Mouse (Mus musculus): Measurements from ENCODE around the gene Cdkn1a. TPM values are rescaled to one million over a fixed set of nuclear protein-coding genes. Genes with fewer than 3 reads are reported as not detected.

The Cdkn1a gene
- polyA plus RNA-seq, 1 experiment from 2014 or later, result 52.0 TPM

DNA sequence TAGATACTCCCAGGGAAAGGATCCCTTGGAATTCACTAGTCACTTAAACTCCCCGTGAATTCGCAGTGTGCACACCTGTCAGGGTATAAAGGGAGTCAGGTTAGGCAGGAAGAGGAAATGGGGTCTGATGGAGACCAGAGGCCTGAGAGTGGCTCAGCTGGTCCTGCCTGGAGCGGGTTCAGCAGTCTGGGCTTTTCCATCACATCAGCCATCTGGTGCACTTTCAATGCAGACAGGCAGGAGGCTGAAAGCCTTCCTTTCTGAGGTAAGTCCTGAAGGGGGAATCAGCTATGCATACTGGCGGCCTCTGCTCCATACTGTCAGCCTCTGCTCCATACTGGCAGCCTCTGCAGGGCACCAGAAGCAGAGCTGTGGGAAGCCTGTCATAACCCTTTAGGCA, 3.9 kb upstream of the Cdkn1a start:
- ATAC-seq, result no peak
- Histone ChIP-seq H3K9me3 (ENCODE audit: control insufficient read depth, low read length) (no peaks in the 10 kb centered on the region), H3K36me3 (ENCODE audit: control insufficient read depth, insufficient read depth) (no peaks in the 10 kb centered on the region), H3K4me1 (replicated peaks; ENCODE audit: control insufficient read depth, insufficient read depth, low read length) (peaks cover 2% of the 10 kb centered on the region; the same call in 1 of the 2 replicates), H3K27me3 (replicated peaks; ENCODE audit: control insufficient read depth, insufficient read depth, low read length) (0 out of 2 replicates have a peak, but pooled peaks cover 5% of the 10 kb centered on the region), H3K27ac (ENCODE audit: low read length) (no peak overlapping the region), H3K4me2 (ENCODE audit: low read length) (no peak overlapping the region), H3K4me3 (replicated peaks; ENCODE audit: low read length) (no peak overlapping the region), H3K9ac (replicated peaks; ENCODE audit: low read depth, low read length) (no peak overlapping the region)
- 68% methylated on average over 4 of the region's 4 CpGs for whole genome bisulfite sequencing

DNA sequence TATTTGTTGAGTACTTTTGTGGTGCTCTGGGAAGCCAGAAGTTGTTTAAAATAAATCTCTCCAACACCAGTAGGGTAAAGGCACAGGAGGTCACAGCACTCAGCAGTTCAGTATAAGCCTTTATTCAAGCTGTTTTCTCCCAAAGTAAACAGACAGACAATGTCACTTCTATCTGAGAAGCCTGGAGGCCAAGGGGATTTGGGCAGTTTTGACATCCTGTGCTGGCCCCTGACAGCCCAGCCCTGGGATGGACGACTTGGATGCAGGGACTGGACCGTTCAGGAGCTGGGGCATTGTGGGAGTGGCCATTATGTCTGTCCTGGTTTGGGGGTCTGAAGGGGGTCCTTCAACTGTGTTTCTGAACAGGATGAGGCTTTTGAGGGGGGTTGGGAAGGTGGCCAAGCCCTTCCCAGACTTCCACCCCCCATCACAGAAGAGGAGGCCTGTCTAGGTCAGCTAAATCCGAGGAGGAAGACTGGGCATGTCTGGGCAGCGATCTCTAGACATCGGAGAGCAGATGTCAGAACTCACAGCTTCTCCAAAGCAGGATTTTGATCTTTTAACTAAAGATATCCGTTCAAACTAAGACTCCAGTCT, 670 bp downstream of the Cdkn1a start:
- Histone ChIP-seq H3K4me1 (replicated peaks; ENCODE audit: control insufficient read depth, insufficient read depth, low read length) (peaks cover 23% of the 10 kb centered on the region), H3K27me3 (replicated peaks; ENCODE audit: control insufficient read depth, insufficient read depth, low read length) (peaks cover 5% of the 10 kb centered on the region; the same call in 1 of the 2 replicates), H3K27ac (ENCODE audit: low read length) (no peak overlapping the region), H3K9ac (replicated peaks; ENCODE audit: low read depth, low read length) (no peak overlapping the region), H3K9me3 (ENCODE audit: control insufficient read depth, low read length) (no peaks in the 10 kb centered on the region), H3K36me3 (ENCODE audit: control insufficient read depth, insufficient read depth) (no peaks in the 10 kb centered on the region), H3K4me3 (replicated peaks; ENCODE audit: low read length) (no peak overlapping the region), H3K4me2 (ENCODE audit: low read length) (no peak overlapping the region)
- ATAC-seq, result no peak
- WGBS, result 52% methylated on average over 6 of the region's 6 CpGs

- Histone ChIP-seq H3K9me3 (ENCODE audit: control insufficient read depth, low read length) (no peaks in the 10 kb centered on the region), H3K36me3 (ENCODE audit: control insufficient read depth, insufficient read depth) (no peaks in the 10 kb centered on the region), H3K27ac (ENCODE audit: low read length) (no peak overlapping the region), H3K4me1 (replicated peaks; ENCODE audit: control insufficient read depth, insufficient read depth, low read length) (peaks cover 23% of the 10 kb centered on the region), H3K27me3 (replicated peaks; ENCODE audit: control insufficient read depth, insufficient read depth, low read length) (peaks cover 5% of the 10 kb centered on the region; the same call in 1 of the 2 replicates), H3K4me2 (ENCODE audit: low read length) (no peak overlapping the region), H3K9ac (replicated peaks; ENCODE audit: low read depth, low read length) (no peak overlapping the region), H3K4me3 (replicated peaks; ENCODE audit: low read length) (no peak overlapping the region)
- no peak for ATAC-seq
- WGBS, result 58% methylated on average over 5 of the region's 5 CpGs
Observed at GRCm38 (mm10) chr17:29092497-29092896, 1.7 kb downstream of the Cdkn1a start.

GRCm38 (mm10) chr17:29093110-29093952, 2.6 kb downstream of the Cdkn1a start:
- Histone ChIP-seq H3K27ac (ENCODE audit: low read length) (no peak overlapping the region), H3K27me3 (replicated peaks; ENCODE audit: control insufficient read depth, insufficient read depth, low read length) (peaks cover 5% of the 10 kb centered on the region; the same call in 1 of the 2 replicates), H3K9ac (replicated peaks; ENCODE audit: low read depth, low read length) (peak overlapping the region; percentile 61), H3K4me2 (ENCODE audit: low read length) (peak overlapping the region; percentile 90), H3K4me1 (replicated peaks; ENCODE audit: control insufficient read depth, insufficient read depth, low read length) (peaks cover 23% of the 10 kb centered on the region), H3K4me3 (replicated peaks; ENCODE audit: low read length) (peak overlapping the region; percentile 51), H3K36me3 (ENCODE audit: control insufficient read depth, insufficient read depth) (no peaks in the 10 kb centered on the region), H3K9me3 (ENCODE audit: control insufficient read depth, low read length) (no peaks in the 10 kb centered on the region)
- 7% methylated on average over 36 of the region's 36 CpGs for WGBS
- ATAC-seq, result peak; percentile 91

DNA sequence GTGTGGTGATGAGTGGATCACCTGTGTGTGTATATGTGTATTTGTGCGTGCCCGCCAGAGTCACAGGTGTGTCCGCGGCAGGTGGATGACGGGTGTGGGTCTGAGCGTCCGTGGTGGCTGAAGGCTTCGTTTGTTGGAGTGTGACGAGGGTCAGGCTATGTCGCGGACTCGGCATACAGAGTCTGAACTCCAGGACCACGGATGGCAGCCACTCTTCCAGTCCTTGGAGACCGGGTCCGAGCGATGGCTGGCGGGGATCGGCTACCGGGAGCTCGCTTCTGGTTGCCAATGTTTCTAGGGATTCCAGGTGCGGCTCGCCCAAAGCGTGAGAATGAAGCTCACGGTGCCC, 3.2 kb downstream of the Cdkn1a start:
- under 1% methylated on average over 24 of the region's 24 CpGs for WGBS
- Histone ChIP-seq H3K4me3 (replicated peaks; ENCODE audit: low read length) (peak overlapping the region; percentile 51), H3K4me1 (replicated peaks; ENCODE audit: control insufficient read depth, insufficient read depth, low read length) (peaks cover 23% of the 10 kb centered on the region), H3K27ac (ENCODE audit: low read length) (no peak overlapping the region), H3K4me2 (ENCODE audit: low read length) (peak overlapping the region; percentile 90), H3K36me3 (ENCODE audit: control insufficient read depth, insufficient read depth) (no peaks in the 10 kb centered on the region), H3K27me3 (replicated peaks; ENCODE audit: control insufficient read depth, insufficient read depth, low read length) (peaks cover 5% of the 10 kb centered on the region; the same call in 1 of the 2 replicates), H3K9ac (replicated peaks; ENCODE audit: low read depth, low read length) (peak overlapping the region; percentile 61), H3K9me3 (ENCODE audit: control insufficient read depth, low read length) (no peaks in the 10 kb centered on the region)
- ATAC-seq, result no peak

GRCm38 (mm10) chr17:29094310-29095181, 3.8 kb downstream of the Cdkn1a start:
- under 1% methylated on average over 70 of the region's 71 CpGs for WGBS
- Histone ChIP-seq H3K4me2 (ENCODE audit: low read length) (peak overlapping the region; percentile 90), H3K4me1 (replicated peaks; ENCODE audit: control insufficient read depth, insufficient read depth, low read length) (peaks cover 23% of the 10 kb centered on the region), H3K4me3 (replicated peaks; ENCODE audit: low read length) (peak overlapping the region; percentile 51), H3K36me3 (ENCODE audit: control insufficient read depth, insufficient read depth) (no peaks in the 10 kb centered on the region), H3K9me3 (ENCODE audit: control insufficient read depth, low read length) (no peaks in the 10 kb centered on the region), H3K27me3 (replicated peaks; ENCODE audit: control insufficient read depth, insufficient read depth, low read length) (peaks cover 5% of the 10 kb centered on the region; the same call in 1 of the 2 replicates), H3K9ac (replicated peaks; ENCODE audit: low read depth, low read length) (peak overlapping the region; percentile 61), H3K27ac (ENCODE audit: low read length) (peak overlapping the region; percentile 7; the same call in 1 of the 2 replicates)
- peak; percentile 11; the same call in 1 of the 2 replicates for ATAC-seq

- under 1% methylated on average over 44 of the region's 44 CpGs for WGBS
- H3K4me1 ChIP-seq (replicated peaks; ENCODE audit: control insufficient read depth, insufficient read depth, low read length), result peaks cover 23% of the 10 kb centered on the region
- peak overlapping the region; percentile 51 for H3K4me3 ChIP-seq (replicated peaks; ENCODE audit: low read length)
- H3K9me3 ChIP-seq (ENCODE audit: control insufficient read depth, low read length), result no peaks in the 10 kb centered on the region
- H3K27ac ChIP-seq (ENCODE audit: low read length), result peak overlapping the region; percentile 7; the same call in 1 of the 2 replicates
- peaks cover 5% of the 10 kb centered on the region; the same call in 1 of the 2 replicates for H3K27me3 ChIP-seq (replicated peaks; ENCODE audit: control insufficient read depth, insufficient read depth, low read length)
- H3K4me2 ChIP-seq (ENCODE audit: low read length), result peak overlapping the region; percentile 90
- H3K9ac ChIP-seq (replicated peaks; ENCODE audit: low read depth, low read length), result peak overlapping the region; percentile 61
- no peaks in the 10 kb centered on the region for H3K36me3 ChIP-seq (ENCODE audit: control insufficient read depth, insufficient read depth)
- peak; percentile 83 for ATAC-seq
Observed at GRCm38 (mm10) chr17:29095201-29095733, 4.5 kb downstream of the Cdkn1a start.

- H3K27ac ChIP-seq (ENCODE audit: low read length), result no peak overlapping the region
Observed at GRCm38 (mm10) chr17:29096245-29096644, 5.5 kb downstream of the Cdkn1a start.

More at GRCm38 (mm10) chr17:29096245-29096644, 5.5 kb downstream of the Cdkn1a start:
- H3K36me3 ChIP-seq (ENCODE audit: control insufficient read depth, insufficient read depth), result no peaks in the 10 kb centered on the region
- WGBS, result 86% methylated on average over 6 of the region's 6 CpGs
- H3K27me3 ChIP-seq (replicated peaks; ENCODE audit: control insufficient read depth, insufficient read depth, low read length), result peaks cover 5% of the 10 kb centered on the region; the same call in 1 of the 2 replicates
- ATAC-seq, result no peak
- H3K4me1 ChIP-seq (replicated peaks; ENCODE audit: control insufficient read depth, insufficient read depth, low read length), result peaks cover 23% of the 10 kb centered on the region
- no peak overlapping the region for H3K4me3 ChIP-seq (replicated peaks; ENCODE audit: low read length)
- H3K4me2 ChIP-seq (ENCODE audit: low read length), result no peak overlapping the region
- H3K9me3 ChIP-seq (ENCODE audit: control insufficient read depth, low read length), result no peaks in the 10 kb centered on the region
- no peak overlapping the region for H3K9ac ChIP-seq (replicated peaks; ENCODE audit: low read depth, low read length)
